Mouse (Mus musculus): ENCODE data around the gene Itga1. TPM values are rescaled to one million over a fixed set of nuclear protein-coding genes. Genes with fewer than 3 reads are reported as not detected.
A peak's percentile ranks its signal among the peaks of the same experiment; 100 is the strongest.

Gene Itga1
- polyA plus RNA-seq, 1 experiment from 2014 or later: 8.0 TPM

DNA sequence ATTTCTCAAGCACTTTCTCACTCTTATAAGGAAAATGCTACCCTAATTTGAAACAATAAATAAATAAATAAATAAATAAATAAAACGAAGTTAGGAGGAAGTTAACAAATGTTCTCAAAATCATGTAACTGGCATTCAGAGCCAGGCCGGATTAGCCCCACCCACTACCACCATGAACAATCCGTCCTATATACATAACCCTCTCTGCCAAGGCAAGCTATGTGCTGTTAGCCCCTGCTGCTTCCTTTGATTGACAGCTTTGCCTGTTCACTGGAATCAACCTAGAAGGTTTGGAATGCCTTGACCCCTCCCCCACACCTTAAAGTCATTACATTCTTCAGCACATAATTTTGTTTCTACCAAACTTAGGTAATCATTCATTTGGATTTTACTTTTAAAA is 10.3 kb downstream of the Itga1 start:
- Histone ChIP-seq H3K4me1 (replicated peaks; ENCODE audit: control insufficient read depth, insufficient read depth, low read length) (0 out of 2 replicates have a peak, but pooled peaks cover 3% of the 10 kb centered on the region), H3K4me3 (ENCODE audit: low read depth, low read length) (no peak overlapping the region), H3K4me2 (replicated peaks; ENCODE audit: low read depth, low read length) (no peak overlapping the region), H3K9me3 (ENCODE audit: control insufficient read depth, low read length) (no peaks in the 10 kb centered on the region), H3K9ac (ENCODE audit: low read depth, low read length) (no peak overlapping the region), H3K27ac (ENCODE audit: low read depth, low read length) (no peak overlapping the region), H3K36me3 (ENCODE audit: control insufficient read depth, insufficient read depth, low read length) (peaks cover 3% of the 10 kb centered on the region; the same call in 1 of the 2 replicates), H3K27me3 (ENCODE audit: control insufficient read depth, insufficient read depth, low read length) (no peaks in the 10 kb centered on the region)
- DNase-seq (ENCODE audit: low spot score) (no peak), ATAC-seq (ENCODE audit: low FRiP score) (no peak)
- 67% methylated on average over 3 of the region's 3 CpGs for WGBS

DNA sequence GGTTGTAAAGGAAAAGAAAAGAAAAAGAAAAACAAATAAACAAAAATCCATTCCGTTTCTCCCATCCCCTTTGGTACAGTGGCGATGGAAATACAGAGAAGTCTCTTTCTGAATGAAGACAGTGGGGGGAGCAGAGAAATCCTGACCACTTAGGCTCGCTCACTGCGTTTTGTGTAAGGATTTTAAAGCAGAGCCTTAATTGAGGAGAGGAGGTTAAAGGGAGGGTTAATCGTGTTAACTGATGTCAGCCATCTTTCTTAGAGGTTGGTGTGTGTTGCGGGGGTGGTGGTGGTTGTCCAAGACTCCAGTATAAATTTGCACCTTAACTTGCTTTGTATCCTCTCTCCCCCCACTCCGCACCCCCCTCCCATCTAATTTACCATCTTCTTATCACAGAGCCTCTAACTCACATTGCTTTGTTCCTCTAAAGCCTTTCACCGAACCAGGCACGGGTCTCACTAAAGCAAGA is 10.8 kb downstream of the Itga1 start:
- H3K9ac ChIP-seq (ENCODE audit: low read depth, low read length): 0 out of 2 replicates have a peak overlapping the region, but pooled peaks have one; percentile 74
- no peaks in the 10 kb centered on the region for H3K27me3 ChIP-seq (ENCODE audit: control insufficient read depth, insufficient read depth, low read length)
- H3K4me3 ChIP-seq (ENCODE audit: low read depth, low read length): peak overlapping the region; percentile 66
- H3K36me3 ChIP-seq (ENCODE audit: control insufficient read depth, insufficient read depth, low read length): peaks cover 3% of the 10 kb centered on the region; the same call in 1 of the 2 replicates
- 0 out of 2 replicates have a peak, but pooled peaks cover 3% of the 10 kb centered on the region for H3K4me1 ChIP-seq (replicated peaks; ENCODE audit: control insufficient read depth, insufficient read depth, low read length)
- H3K4me2 ChIP-seq (replicated peaks; ENCODE audit: low read depth, low read length): peak overlapping the region; percentile 92
- ATAC-seq (ENCODE audit: low FRiP score) (no peak), DNase-seq (ENCODE audit: low spot score) (peak; percentile 5)
- WGBS: 46% methylated on average over 9 of the region's 9 CpGs
- no peak overlapping the region for H3K27ac ChIP-seq (ENCODE audit: low read depth, low read length)
- H3K9me3 ChIP-seq (ENCODE audit: control insufficient read depth, low read length): no peaks in the 10 kb centered on the region

GRCm38 (mm10) chr13:115090069-115090976 is 11.4 kb downstream of the Itga1 start, which contains the start of gene Pelo:
Gene Pelo, minus strand, starts transcription at chr13:115090186.
- H3K4me1 ChIP-seq (replicated peaks; ENCODE audit: control insufficient read depth, insufficient read depth, low read length): 0 out of 2 replicates have a peak, but pooled peaks cover 3% of the 10 kb centered on the region
- H3K4me3 ChIP-seq (ENCODE audit: low read depth, low read length): peak within 1 kb of the TSS; percentile 66
- ATAC-seq (ENCODE audit: low FRiP score): peak; percentile 96
- peak within 1 kb of the TSS; percentile 21; the same call in 1 of the 2 replicates for H3K27ac ChIP-seq (ENCODE audit: low read depth, low read length)
- peak; percentile 96 for DNase-seq (ENCODE audit: low spot score)
- peak within 1 kb of the TSS; percentile 92 for H3K4me2 ChIP-seq (replicated peaks; ENCODE audit: low read depth, low read length)
- no peaks in the 10 kb centered on the region for H3K9me3 ChIP-seq (ENCODE audit: control insufficient read depth, low read length)
- peak within 1 kb of the TSS; percentile 74 for H3K9ac ChIP-seq (ENCODE audit: low read depth, low read length)
- under 1% methylated on average over 60 of the region's 60 CpGs for WGBS
- H3K27me3 ChIP-seq (ENCODE audit: control insufficient read depth, insufficient read depth, low read length): no peaks in the 10 kb centered on the region
- peaks cover 3% of the 10 kb centered on the region; the same call in 1 of the 2 replicates for H3K36me3 ChIP-seq (ENCODE audit: control insufficient read depth, insufficient read depth, low read length)

DNA sequence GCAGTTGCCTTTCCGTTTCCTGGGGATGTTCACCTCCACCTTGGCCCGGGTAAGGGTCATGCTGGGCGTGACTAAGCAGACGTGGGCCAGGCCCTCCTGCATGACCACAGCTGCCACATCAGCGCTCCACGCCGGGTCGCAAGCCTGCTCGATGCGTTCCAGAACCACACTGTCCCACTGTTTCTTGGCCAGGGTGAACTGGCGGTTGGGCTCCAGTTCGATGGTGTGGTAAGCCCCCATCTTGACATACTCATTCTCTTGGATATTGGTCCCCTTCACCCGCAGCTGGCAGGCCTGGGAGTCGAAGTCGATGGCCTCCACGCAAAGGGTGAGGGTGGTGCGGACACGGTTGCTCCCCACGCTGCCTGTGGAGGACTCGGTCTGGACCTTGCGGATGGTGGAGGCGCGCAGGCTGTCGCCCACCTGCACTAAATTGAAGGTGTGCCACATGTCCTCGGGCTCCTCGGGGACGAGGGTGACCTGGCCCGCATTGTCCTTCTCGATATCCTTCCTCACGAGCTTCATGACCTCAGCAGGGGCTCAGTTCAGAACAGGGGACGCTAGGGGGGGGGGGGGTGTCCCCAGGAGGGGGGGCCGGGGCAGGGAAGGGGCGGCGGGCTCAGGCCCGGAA is 12.3 kb downstream of the Itga1 start:
- ATAC-seq (ENCODE audit: low FRiP score) (peak; percentile 76), DNase-seq (ENCODE audit: low spot score) (peak; percentile 32)

DNA sequence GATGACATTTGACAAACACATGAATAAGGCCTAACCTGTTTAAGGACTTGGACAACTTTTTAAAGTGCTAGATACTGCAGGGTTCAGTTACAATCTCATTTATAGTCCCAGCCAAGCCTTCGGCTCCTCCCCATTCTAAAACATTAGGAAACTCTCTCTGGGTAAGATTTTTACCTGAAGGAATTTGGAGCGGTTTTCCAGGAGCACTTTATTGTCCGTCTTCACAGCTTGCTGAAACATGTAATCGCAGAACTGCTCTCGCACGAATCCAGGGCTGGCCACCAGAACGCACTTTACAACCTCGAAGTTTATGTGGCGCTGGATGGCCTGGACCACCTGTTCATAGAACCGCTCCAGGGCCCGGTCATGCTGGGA is 12.8 kb downstream of the Itga1 start:
- Histone ChIP-seq H3K27ac (ENCODE audit: low read depth, low read length) (no peak overlapping the region), H3K4me2 (replicated peaks; ENCODE audit: low read depth, low read length) (peak overlapping the region; percentile 92), H3K4me1 (replicated peaks; ENCODE audit: control insufficient read depth, insufficient read depth, low read length) (0 out of 2 replicates have a peak, but pooled peaks cover 3% of the 10 kb centered on the region), H3K4me3 (ENCODE audit: low read depth, low read length) (peak overlapping the region; percentile 66), H3K36me3 (ENCODE audit: control insufficient read depth, insufficient read depth, low read length) (peaks cover 3% of the 10 kb centered on the region; the same call in 1 of the 2 replicates), H3K27me3 (ENCODE audit: control insufficient read depth, insufficient read depth, low read length) (no peaks in the 10 kb centered on the region), H3K9me3 (ENCODE audit: control insufficient read depth, low read length) (no peaks in the 10 kb centered on the region), H3K9ac (ENCODE audit: low read depth, low read length) (peak overlapping the region; percentile 74; the same call in 1 of the 2 replicates)
- ATAC-seq (ENCODE audit: low FRiP score) (no peak), DNase-seq (ENCODE audit: low spot score) (no peak)
- 61% methylated on average over 11 of the region's 11 CpGs for WGBS

More for the DNA sequence above, 12.3 kb downstream of the Itga1 start:
- peak overlapping the region; percentile 21; the same call in 1 of the 2 replicates for H3K27ac ChIP-seq (ENCODE audit: low read depth, low read length)
- H3K4me1 ChIP-seq (replicated peaks; ENCODE audit: control insufficient read depth, insufficient read depth, low read length): 0 out of 2 replicates have a peak, but pooled peaks cover 3% of the 10 kb centered on the region
- H3K27me3 ChIP-seq (ENCODE audit: control insufficient read depth, insufficient read depth, low read length): no peaks in the 10 kb centered on the region
- 8% methylated on average over 34 of the region's 35 CpGs for WGBS
- H3K9ac ChIP-seq (ENCODE audit: low read depth, low read length): peak overlapping the region; percentile 74
- H3K36me3 ChIP-seq (ENCODE audit: control insufficient read depth, insufficient read depth, low read length): peaks cover 3% of the 10 kb centered on the region; the same call in 1 of the 2 replicates
- H3K4me2 ChIP-seq (replicated peaks; ENCODE audit: low read depth, low read length): peak overlapping the region; percentile 92
- H3K4me3 ChIP-seq (ENCODE audit: low read depth, low read length): peak overlapping the region; percentile 66
- H3K9me3 ChIP-seq (ENCODE audit: control insufficient read depth, low read length): no peaks in the 10 kb centered on the region

- Histone ChIP-seq H3K36me3 (ENCODE audit: control insufficient read depth, insufficient read depth, low read length) (peaks cover 3% of the 10 kb centered on the region; the same call in 1 of the 2 replicates), H3K4me1 (replicated peaks; ENCODE audit: control insufficient read depth, insufficient read depth, low read length) (0 out of 2 replicates have a peak, but pooled peaks cover 3% of the 10 kb centered on the region), H3K9ac (ENCODE audit: low read depth, low read length) (no peak overlapping the region), H3K27me3 (ENCODE audit: control insufficient read depth, insufficient read depth, low read length) (no peaks in the 10 kb centered on the region), H3K4me2 (replicated peaks; ENCODE audit: low read depth, low read length) (no peak overlapping the region), H3K27ac (ENCODE audit: low read depth, low read length) (no peak overlapping the region), H3K9me3 (ENCODE audit: control insufficient read depth, low read length) (no peaks in the 10 kb centered on the region), H3K4me3 (ENCODE audit: low read depth, low read length) (no peak overlapping the region)
- no peak for ATAC-seq (ENCODE audit: low FRiP score)
- no peak for DNase-seq (ENCODE audit: low spot score)
- 94% methylated on average over 6 of the region's 6 CpGs for WGBS
These were observed 15.8 kb downstream of the Itga1 start for GRCm38 (mm10) chr13:115085974-115086373.

DNA sequence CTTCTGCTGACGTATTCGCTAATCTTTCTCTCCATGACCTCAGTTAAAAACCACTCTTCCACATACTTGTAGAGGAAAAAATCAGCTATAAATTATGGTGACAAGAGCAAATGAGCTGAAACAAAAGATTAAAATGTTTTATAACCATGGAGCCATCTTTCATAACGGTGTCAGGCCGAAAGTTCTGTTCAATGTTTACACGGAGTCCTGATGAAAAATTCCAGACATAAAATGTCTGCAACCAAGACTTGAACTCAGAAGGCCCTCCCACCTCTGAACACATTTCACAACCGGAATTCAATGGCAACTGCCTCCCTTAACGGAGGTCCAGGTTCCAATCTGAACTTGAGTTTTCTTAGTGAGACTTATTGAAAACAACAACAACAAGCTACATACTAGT is 19.4 kb downstream of the Itga1 start:
- Histone ChIP-seq H3K27ac (ENCODE audit: low read depth, low read length) (no peak overlapping the region), H3K4me3 (ENCODE audit: low read depth, low read length) (no peak overlapping the region), H3K4me1 (replicated peaks; ENCODE audit: control insufficient read depth, insufficient read depth, low read length) (no peaks in the 10 kb centered on the region), H3K9ac (ENCODE audit: low read depth, low read length) (no peak overlapping the region), H3K9me3 (ENCODE audit: control insufficient read depth, low read length) (no peaks in the 10 kb centered on the region), H3K4me2 (replicated peaks; ENCODE audit: low read depth, low read length) (no peak overlapping the region), H3K36me3 (ENCODE audit: control insufficient read depth, insufficient read depth, low read length) (no peaks in the 10 kb centered on the region), H3K27me3 (ENCODE audit: control insufficient read depth, insufficient read depth, low read length) (no peaks in the 10 kb centered on the region)
- WGBS: 92% methylated on average over 7 of the region's 7 CpGs
- no peak for DNase-seq (ENCODE audit: low spot score)
- no peak for ATAC-seq (ENCODE audit: low FRiP score)

- DNase-seq (ENCODE audit: low spot score) (no peak), ATAC-seq (ENCODE audit: low FRiP score) (no peak)
- Histone ChIP-seq H3K4me1 (replicated peaks; ENCODE audit: control insufficient read depth, insufficient read depth, low read length) (no peaks in the 10 kb centered on the region), H3K4me3 (ENCODE audit: low read depth, low read length) (no peak overlapping the region), H3K27ac (ENCODE audit: low read depth, low read length) (no peak overlapping the region), H3K27me3 (ENCODE audit: control insufficient read depth, insufficient read depth, low read length) (no peaks in the 10 kb centered on the region), H3K9ac (ENCODE audit: low read depth, low read length) (no peak overlapping the region), H3K4me2 (replicated peaks; ENCODE audit: low read depth, low read length) (no peak overlapping the region), H3K36me3 (ENCODE audit: control insufficient read depth, insufficient read depth, low read length) (no peaks in the 10 kb centered on the region), H3K9me3 (ENCODE audit: control insufficient read depth, low read length) (no peaks in the 10 kb centered on the region)
- 87% methylated on average over 3 of the region's 3 CpGs for WGBS
These were observed 21.7 kb downstream of the Itga1 start for GRCm38 (mm10) chr13:115079996-115080585.
